ENCODE assay signal across 10 mouse cellular contexts in genomic region chr9:99357561-99357920, GRCm38 (mm10). TPM values are rescaled to one million over a fixed set of nuclear protein-coding genes. Genes with fewer than 3 reads are reported as not detected.
DNase-seq lines count a peak whose midpoint lies in the region; ATAC-seq lines count a peak whose summit lies in the region.
"Had no signal": no experiment of that assay in that cellular context is flagged by ENCODE, and none has a peak within 500 bp of the region (broad histone marks: within the 10 kb centered on the region; RNA-seq: fewer than 3 reads in every experiment).

No protein-coding gene starts in this region.

- H3K4me3 ChIP-seq in heart, embryonic 13.5 days = peak overlapping the region; percentile 56
- H3K4me3 ChIP-seq in brown adipose tissue, adult 24 weeks (ENCODE audit: insufficient read depth, low read depth, low read length) = peak overlapping the region; percentile 38
- H3K4me3 ChIP-seq in hindbrain, embryonic 11.5 days (ENCODE audit: low read depth, low read length) = peak overlapping the region; percentile 45
- H3K4me3 ChIP-seq in midbrain, embryonic 11.5 days (ENCODE audit: low read depth, low read length) = peak overlapping the region; percentile 40

- no peaks in the 10 kb centered on the region for H3K36me3 ChIP-seq in heart, embryonic 13.5 days
- H3K36me3 ChIP-seq in hindbrain, embryonic 11.5 days (ENCODE audit: control insufficient read depth, insufficient read depth, low read length) = no peaks in the 10 kb centered on the region
- H3K36me3 ChIP-seq in midbrain, embryonic 11.5 days (ENCODE audit: control insufficient read depth, insufficient read depth, low read length) = no peaks in the 10 kb centered on the region

- 3% methylated on average over 19 of the region's 19 CpGs for WGBS in heart, embryonic 13.5 days
- WGBS in hindbrain, embryonic 11.5 days = 4% methylated on average over 19 of the region's 19 CpGs
- 2% methylated on average over 19 of the region's 19 CpGs for WGBS in midbrain, embryonic 11.5 days

- ATAC-seq in heart, embryonic 13.5 days (ENCODE audit: extremely low read depth, insufficient number of reproducible peaks, low FRiP score, low TSS enrichment) = no peak
- ATAC-seq in hindbrain, embryonic 11.5 days (ENCODE audit: low FRiP score) = no peak
- ATAC-seq in midbrain, embryonic 11.5 days (ENCODE audit: low FRiP score) = peak; percentile 68

- H3K4me2 ChIP-seq in heart, embryonic 13.5 days = peak overlapping the region; percentile 92
- peak overlapping the region; percentile 95 for H3K4me2 ChIP-seq in hindbrain, embryonic 11.5 days (replicated peaks; ENCODE audit: low read depth, low read length)
- H3K4me2 ChIP-seq in midbrain, embryonic 11.5 days = peak overlapping the region; percentile 88

- peaks cover 15% of the 10 kb centered on the region for H3K4me1 ChIP-seq in heart, embryonic 13.5 days
- H3K4me1 ChIP-seq in brown adipose tissue, adult 24 weeks (ENCODE audit: control insufficient read depth, insufficient read depth, insufficient read length, low read length) = peaks cover 5% of the 10 kb centered on the region; the same call in 1 of the 2 replicates
- peaks cover 7% of the 10 kb centered on the region; the same call in 1 of the 2 replicates for H3K4me1 ChIP-seq in hindbrain, embryonic 11.5 days (replicated peaks; ENCODE audit: control insufficient read depth, insufficient read depth, low read length)
- peaks cover 10% of the 10 kb centered on the region for H3K4me1 ChIP-seq in midbrain, embryonic 11.5 days (ENCODE audit: control insufficient read depth, insufficient read depth, low read length)

- H3K9ac ChIP-seq in heart, embryonic 13.5 days = peak overlapping the region; percentile 71
- H3K9ac ChIP-seq in hindbrain, embryonic 11.5 days (ENCODE audit: low read depth, low read length) = peak overlapping the region; percentile 23; the same call in 1 of the 2 replicates
- H3K9ac ChIP-seq in midbrain, embryonic 11.5 days (ENCODE audit: low read length) = peak overlapping the region; percentile 45

- no peaks in the 10 kb centered on the region for H3K9me3 ChIP-seq in heart, embryonic 13.5 days
- no peaks in the 10 kb centered on the region for H3K9me3 ChIP-seq in hindbrain, embryonic 11.5 days (ENCODE audit: control insufficient read depth, low read length)
- no peaks in the 10 kb centered on the region for H3K9me3 ChIP-seq in midbrain, embryonic 11.5 days (ENCODE audit: control insufficient read depth, low read length)

- peaks cover 85% of the 10 kb centered on the region for H3K27me3 ChIP-seq in heart, embryonic 13.5 days (replicated peaks)
- H3K27me3 ChIP-seq in hindbrain, embryonic 11.5 days (ENCODE audit: control insufficient read depth, insufficient read depth, low read length) = peaks cover 28% of the 10 kb centered on the region
- H3K27me3 ChIP-seq in midbrain, embryonic 11.5 days (ENCODE audit: control insufficient read depth, insufficient read depth, low read length) = peaks cover 32% of the 10 kb centered on the region
- H3K27me3 ChIP-seq: CH12.LX had no signal

- no peak overlapping the region for H3K27ac ChIP-seq in heart, embryonic 13.5 days (replicated peaks)
- no peak overlapping the region for H3K27ac ChIP-seq in brown adipose tissue, adult 24 weeks (replicated peaks; ENCODE audit: low read depth, low read length)
- H3K27ac ChIP-seq in hindbrain, embryonic 11.5 days (ENCODE audit: low read depth, low read length) = no peak overlapping the region
- H3K27ac ChIP-seq in midbrain, embryonic 11.5 days (ENCODE audit: low read depth, low read length) = no peak overlapping the region

- DNase-seq in heart, adult 11 months = no peak
- DNase-seq in hindbrain, embryonic 11.5 days (ENCODE audit: low spot score) = peak; percentile 49
- no peak for DNase-seq in midbrain, embryonic 11.5 days (ENCODE audit: low spot score, missing footprints)
- no peak for DNase-seq in frontal cortex, adult 2 months (ENCODE audit: extremely low spot score in 1 of 2, low spot score in 1 of 2)
- DNase-seq in testis, postnatal 10 days (ENCODE audit: low spot score) = no peak
- no peak for DNase-seq in urinary bladder, postnatal 25 days (ENCODE audit: low spot score)
- DNase-seq: cerebellum, adult 11-12 months had no signal

RNA-seq across cellular contexts. Expression of gene Esyt3, which starts 0.8 kb away (rescaled TPM):
- polyA plus RNA-seq in heart, embryonic 13.5 days (2015; fragmentation: Nextera tagmentation; extraction: Ambion mirVana) = 0.09 and 0.11 TPM in 2 replicates
- 0.83 TPM in 1 of 2 replicates, not detected in the other for polyA plus RNA-seq in brown adipose tissue, adult 24 weeks (2012; ENCODE audit: insufficient read depth, insufficient read length, missing spikeins)
- polyA plus RNA-seq in hindbrain, embryonic 11.5 days (2014; fragmentation: Nextera tagmentation; extraction: Ambion mirVana) = 0.15 and 0.36 TPM in 2 replicates
- 0.12 and 0.34 TPM in 2 replicates for polyA plus RNA-seq in midbrain, embryonic 11.5 days (2014; fragmentation: Nextera tagmentation; extraction: Ambion mirVana)
- 1.4 and 2.1 TPM in 2 replicates for polyA plus RNA-seq in frontal cortex, adult 2 months (2012; rRNA removed)
